Mouse (Mus musculus) liver, embryonic 14.5 days (tissue): ENCODE results near the gene Esp18. TPM values are rescaled to one million over a fixed set of nuclear protein-coding genes. Genes with fewer than 3 reads are reported as not detected.

Experiments
- ATAC-seq: fragments of 200-750 bp; cut with Nextera tagmentation; 2 replicates; pipeline ENCODE4 v1.8.0; 2017; ENCODE audit warnings: moderate number of reproducible peaks, mild to moderate bottlenecking, moderate library complexity; ENCODE audit not compliant: insufficient read depth
- DNase-seq, 3 experiments: peaks; one replicate each; pipeline ENCODE4 v3.0.0-alpha.2; 2012 to 2013; ENCODE audit warnings: low read depth in 3 of 3, low spot score in 3 of 3
- H3K27ac ChIP-seq: fragments of 300-500 bp; sonication (generic); 2 replicates; pipeline ENCODE4 v1.5.1; 2014; ENCODE audit warnings: moderate library complexity, mild to moderate bottlenecking, control low read depth, inconsistent platforms
- H3K27me3 ChIP-seq: fragments of 300-500 bp; sonication (generic); 2 replicates; pipeline ENCODE4 v1.6.1; 2014; ENCODE audit warnings: mild to moderate bottlenecking, low read length, moderate library complexity; ENCODE audit not compliant: control insufficient read depth, insufficient read depth
- H3K36me3 ChIP-seq: fragments of 300-500 bp; sonication (generic); replicated peaks from 2 replicates; pipeline ENCODE4 v1.6.1; 2014; ENCODE audit warnings: low read depth; ENCODE audit not compliant: control insufficient read depth, insufficient read depth
- H3K4me1 ChIP-seq, 2 experiments: fragments of 200-500 bp in 1 of 2; fragments of 300-500 bp in 1 of 2; sonication (generic) in 1 of 2; replicated peaks; 2 replicates each; pipeline ENCODE4 v1.6.1; 2012 to 2014; ENCODE audit warnings: antibody characterized with exemption in 1 of 2, inconsistent platforms in 1 of 2, low read length in 1 of 2; ENCODE audit not compliant: control insufficient read depth in 2 of 2, insufficient read depth in 2 of 2
- H3K4me2 ChIP-seq: fragments of 300-500 bp; sonication (generic); 2 replicates; pipeline ENCODE4 v1.6.1; 2014; ENCODE audit warnings: low read depth, mild to moderate bottlenecking, control low read depth, moderate library complexity
- H3K4me3 ChIP-seq, 2 experiments: fragments of 200-500 bp in 1 of 2; fragments of 300-500 bp in 1 of 2; sonication (generic) in 1 of 2; 2 replicates each; pipeline ENCODE4 v1.5.1; 2012 to 2014; ENCODE audit warnings: low read depth in 2 of 2, low read length in 2 of 2, mild to moderate bottlenecking in 2 of 2, control low read depth in 1 of 2, inconsistent platforms in 1 of 2, moderate library complexity in 1 of 2; ENCODE audit not compliant: insufficient read depth in 1 of 2
- H3K9ac ChIP-seq: fragments of 300-500 bp; sonication (generic); replicated peaks from 2 replicates; pipeline ENCODE4 v1.6.1; 2014; ENCODE audit warnings: mild to moderate bottlenecking, control low read depth, moderate library complexity
- H3K9me3 ChIP-seq: fragments of 300-500 bp; sonication (generic); 2 replicates; pipeline ENCODE4 v1.6.1; 2016; ENCODE audit warnings: low read length, mixed read lengths; ENCODE audit not compliant: control insufficient read depth
- CTCF ChIP-seq: IDR thresholded peaks from 2 replicates; pipeline ENCODE4 v1.5.1; 2016; ENCODE audit warnings: antibody characterized with exemption, low read depth, control low read depth
- EP300 ChIP-seq: IDR thresholded peaks from 2 replicates; pipeline ENCODE4 v1.6.1; 2016; ENCODE audit warnings: antibody characterized with exemption, low read depth
- WGBS: fragments of 180-500 bp; shearing (Covaris S2); extraction: QIAGEN DNeasy Blood & Tissue Kit; methylation state at CpG from one replicate; pipeline ENCODE4 v1.1.7; 2014; ENCODE audit not compliant: insufficient replicate concordance; 5-methylcytosine and 5-hydroxymethylcytosine counted together
- microRNA-seq: library from miRNA; unstranded; fragments of <30 nt; microRNA quantifications from one replicate; pipeline ENCODE4, GENCODE M21; 2016
- polyA plus RNA-seq, 2 experiments: library from polyadenylated mRNA; depleted of rRNA in 1 of 2; stranded (reverse) in 1 of 2; unstranded in 1 of 2; fragments of >200 nt; fragmentation: Nextera tagmentation in 1 of 2; extraction: Ambion mirVana in 1 of 2; gene quantifications; 2 replicates each; pipeline versions ENCODE4 v1.2.1 to v1.2.3; 2012 to 2014

The Esp18 gene
- polyA plus RNA-seq (2012; rRNA removed) (not detected in 2 replicates), polyA plus RNA-seq (2014; fragmentation: Nextera tagmentation; extraction: Ambion mirVana) (not detected in 2 replicates)

DNA sequence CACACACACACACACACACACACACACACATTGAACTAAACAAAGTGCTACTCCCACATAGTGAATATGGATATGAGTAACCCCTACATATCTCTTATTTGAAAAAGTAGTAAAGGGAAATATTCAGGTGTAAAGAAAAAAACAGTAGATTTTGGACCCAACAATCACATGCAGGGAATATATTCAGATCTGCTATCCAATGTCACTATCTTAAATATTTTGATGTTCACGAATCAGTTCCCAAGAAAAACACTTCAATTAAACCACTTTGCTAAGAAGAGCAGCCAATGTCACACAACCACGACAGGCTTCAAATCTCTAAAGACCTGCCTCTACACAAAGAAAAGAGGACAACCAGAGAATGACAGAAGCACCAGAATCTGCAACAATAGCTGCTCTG lies at the start of gene Esp18:
Gene Esp18 (plus strand): TSS at position 301 of the 400 bp plus-strand sequence.
- H3K27me3 ChIP-seq: no peaks in the 10 kb centered on the region
- H3K27ac ChIP-seq: no peak within 1 kb of the TSS
- TF ChIP-seq CTCF (no peak), EP300 (no peak)
- H3K9me3 ChIP-seq: no peaks in the 10 kb centered on the region
- H3K36me3 ChIP-seq: no peaks in the 10 kb centered on the region
- no peak within 1 kb of the TSS for H3K4me2 ChIP-seq
- no peaks in the 10 kb centered on the region for H3K4me1 ChIP-seq
- no peak within 1 kb of the TSS for H3K9ac ChIP-seq
- 30% methylated on average over 2 of the region's 2 CpGs for WGBS
- no peak for ATAC-seq
- H3K4me3 ChIP-seq: no peak within 1 kb of the TSS
- no peak for DNase-seq

GRCm38 (mm10) chr17:39363316-39363715 lies 42.8 kb upstream of the Esp18 start:
- H3K36me3 ChIP-seq: no peaks in the 10 kb centered on the region
- DNase-seq (no peak), ATAC-seq (no peak)
- no peak overlapping the region for H3K9ac ChIP-seq
- TF ChIP-seq CTCF: no peak
- no peak for TF ChIP-seq EP300
- H3K27me3 ChIP-seq: no peaks in the 10 kb centered on the region
- H3K27ac ChIP-seq: no peak overlapping the region
- no peaks in the 10 kb centered on the region for H3K9me3 ChIP-seq
- WGBS: 58% methylated on average over 3 of the region's 3 CpGs
- H3K4me3 ChIP-seq: no peak overlapping the region
- no peaks in the 10 kb centered on the region for H3K4me1 ChIP-seq
- no peak overlapping the region for H3K4me2 ChIP-seq

Small RNA genes lying within 50 kb of the gene (microRNA-seq; reads per million reads assigned to microRNA genes)
- not detected for gene Gm26429

Other genes starting within 250 kb of the Esp18 start
- gene Esp16, start 129.8 kb downstream of the Esp18 start, polyA plus RNA-seq (2012; rRNA removed): not detected in 2 replicates
- not detected in 2 replicates for gene Esp16, start 129.8 kb downstream of the Esp18 start, polyA plus RNA-seq (2014; fragmentation: Nextera tagmentation; extraction: Ambion mirVana)
- gene Esp15, start 234.6 kb downstream of the Esp18 start, polyA plus RNA-seq (2012; rRNA removed): not detected in 2 replicates
- gene Esp15, start 234.6 kb downstream of the Esp18 start, polyA plus RNA-seq (2014; fragmentation: Nextera tagmentation; extraction: Ambion mirVana): not detected in 2 replicates